Mouse (Mus musculus) intestine, embryonic 16.5 days (tissue): Measurements from ENCODE around the gene 9430007A20Rik. TPM values are rescaled to one million over a fixed set of nuclear protein-coding genes. Genes with fewer than 3 reads are reported as not detected.

ENCODE experiments used
- polyA plus RNA-seq: library from polyadenylated mRNA; unstranded; fragments of >200 nt; fragmentation: Nextera tagmentation; extraction: Ambion mirVana; gene quantifications from 2 replicates; pipeline ENCODE4 v1.2.1, GENCODE M21; 2015

The 9430007A20Rik gene
- polyA plus RNA-seq, 1 experiment from 2014 or later, result not detected

Other genes starting within 250 kb of the 9430007A20Rik start
- gene Pramel5, start 239.3 kb upstream of the 9430007A20Rik start, polyA plus RNA-seq, result not detected in 2 replicates
- gene Gm13128, start 189.6 kb upstream of the 9430007A20Rik start, polyA plus RNA-seq, result not detected in 2 replicates
- not detected in 2 replicates for gene Gm13119, start 161.9 kb upstream of the 9430007A20Rik start, polyA plus RNA-seq
- not detected in 2 replicates for gene Pramef20, start 141.9 kb upstream of the 9430007A20Rik start, polyA plus RNA-seq
- 0.07 TPM in 1 of 2 replicates, not detected in the other for gene Pramef12, start 111.4 kb upstream of the 9430007A20Rik start, polyA plus RNA-seq
- gene 1700012P22Rik, start 81.0 kb upstream of the 9430007A20Rik start, polyA plus RNA-seq, result not detected in 2 replicates
- gene Gm9944, start 66.5 kb upstream of the 9430007A20Rik start, polyA plus RNA-seq, result not detected in 2 replicates
- gene Aadacl3, start 56.1 kb upstream of the 9430007A20Rik start, polyA plus RNA-seq, result not detected in 2 replicates
- gene Gm13124, start 45.3 kb downstream of the 9430007A20Rik start, polyA plus RNA-seq, result not detected in 2 replicates
- not detected in 2 replicates for gene Aadacl4, start 93.9 kb downstream of the 9430007A20Rik start, polyA plus RNA-seq
- gene Gm436, start 166.5 kb downstream of the 9430007A20Rik start, polyA plus RNA-seq, result not detected in 2 replicates
- 0.36 TPM in 1 of 2 replicates, not detected in the other for gene Gm13178, start 201.6 kb downstream of the 9430007A20Rik start, polyA plus RNA-seq